Mouse (Mus musculus) frontal cortex, postnatal 36 days (tissue): ENCODE results near the gene Gm49450.
"Not testable (repeated sequence)": the region's sequence is repeated elsewhere in the genome, so short reads cannot be mapped to it uniquely, and the experiment has no call there.

Source experiments
- DNase-seq, 2 experiments: peaks; one replicate each; pipeline ENCODE4 v3.0.0; 2022; ENCODE audit warnings: low spot score in 2 of 2

Gene Gm49450

GRCm38 (mm10) chr15:98985240-98985981 lies 32.1 kb upstream of the Gm49450 start:
- DNase-seq: peak; percentile 82 to 86

- DNase-seq: no peak
These were observed 31.3 kb upstream of the Gm49450 start for GRCm38 (mm10) chr15:98984681-98985080.

- no peak for DNase-seq
These were observed 30.2 kb upstream of the Gm49450 start for GRCm38 (mm10) chr15:98983431-98984081.

- DNase-seq: no peak
These were observed 28.7 kb upstream of the Gm49450 start for GRCm38 (mm10) chr15:98982100-98982499.

GRCm38 (mm10) chr15:98980012-98980614 lies 26.8 kb upstream of the Gm49450 start:
- no peak for DNase-seq

GRCm38 (mm10) chr15:98978409-98979172 lies 25.2 kb upstream of the Gm49450 start:
- no peak for DNase-seq

- no peak for DNase-seq
These were observed 24.5 kb upstream of the Gm49450 start for GRCm38 (mm10) chr15:98977759-98978408.

- DNase-seq: no peak
These were observed 23.7 kb upstream of the Gm49450 start for GRCm38 (mm10) chr15:98976763-98977758.

- no peak for DNase-seq
These were observed 19.8 kb upstream of the Gm49450 start for GRCm38 (mm10) chr15:98973015-98973614.

- not testable (repeated sequence) for DNase-seq
These were observed 18.4 kb upstream of the Gm49450 start for GRCm38 (mm10) chr15:98971576-98972320.

- DNase-seq: no peak
These were observed 17.8 kb upstream of the Gm49450 start for GRCm38 (mm10) chr15:98971111-98971510.

GRCm38 (mm10) chr15:98969372-98970101 lies 16.2 kb upstream of the Gm49450 start:
- no peak for DNase-seq

- no peak for DNase-seq
These were observed 15.5 kb upstream of the Gm49450 start for GRCm38 (mm10) chr15:98968701-98969371.

GRCm38 (mm10) chr15:98959531-98959930 lies 6.2 kb upstream of the Gm49450 start:
- no peak for DNase-seq

- DNase-seq: no peak
These were observed 5.6 kb upstream of the Gm49450 start for GRCm38 (mm10) chr15:98958901-98959420.

GRCm38 (mm10) chr15:98957475-98957874 lies 4.1 kb upstream of the Gm49450 start:
- no peak for DNase-seq

- DNase-seq: no peak
These were observed 2.6 kb upstream of the Gm49450 start for GRCm38 (mm10) chr15:98956000-98956399.

- no peak for DNase-seq
These were observed 2.0 kb upstream of the Gm49450 start for GRCm38 (mm10) chr15:98955324-98955723.
